Mouse (Mus musculus): Measurements from ENCODE around the gene Slc10a6. TPM values are rescaled to one million over a fixed set of nuclear protein-coding genes. Genes with fewer than 3 reads are reported as not detected.

Slc10a6 gene
- total and polyA plus RNA-seq, 3 experiments, result not detected

- DNase-seq (ENCODE audit: extremely low read depth), result no peak
- no peaks in the 10 kb centered on the region for H3K9me3 ChIP-seq (replicated peaks; ENCODE audit: low read length)
- no peaks in the 10 kb centered on the region for H3K36me3 ChIP-seq (replicated peaks in 1 of 2; ENCODE audit: control insufficient read depth in 1 of 2, insufficient read depth in 1 of 2, low read length in 1 of 2)
- H3K27ac ChIP-seq (ENCODE audit: insufficient read depth, low read depth), result no peak overlapping the region
- H3K79me2 ChIP-seq (replicated peaks; ENCODE audit: control insufficient read depth, extremely low read depth, insufficient read depth, poor library complexity, severe bottlenecking), result no peaks in the 10 kb centered on the region
- in situ Hi-C loops (cut with MboI; ENCODE audit: low pct_ligation_motif_present, low pct_unique_long_range_greater_than_20kb, low sequenced_read_pairs) (no loop called here), dilution Hi-C loops (cut with MboI; ENCODE audit: extremely low pct_ligation_motif_present, extremely low pct_unique_long_range_greater_than_20kb, low sequenced_read_pairs) (no loop called here)
- H3K4me3 ChIP-seq (replicated peaks in 1 of 3; ENCODE audit: low read depth in 2 of 3, low read length in 2 of 3, poor library complexity in 1 of 3), result no peak overlapping the region
- H3K9ac ChIP-seq (ENCODE audit: insufficient read depth, low read depth), result no peak overlapping the region
- TF ChIP-seq ELF1 (IDR thresholded peaks at IDR 0.05; ENCODE audit: low read depth, low read length) (no peak), NRF1 (IDR thresholded peaks at IDR 0.05; ENCODE audit: low read depth, low read length) (no peak), UBTF (IDR thresholded peaks at IDR 0.05; ENCODE audit: low read depth, low read length) (no peak), KAT2A (IDR thresholded peaks at IDR 0.05; ENCODE audit: insufficient replicate concordance, low read length) (no peak), POLR2A (IDR thresholded peaks at IDR 0.05; ENCODE audit: low read depth, low read length) (no peak), CHD1 (IDR thresholded peaks at IDR 0.05; ENCODE audit: low read depth, low read length) (no peak), ZMIZ1 (IDR thresholded peaks at IDR 0.05; ENCODE audit: low read depth, low read length) (no peak), PAX5 (IDR thresholded peaks at IDR 0.05; ENCODE audit: low read length) (no peak), GABPA (IDR thresholded peaks at IDR 0.05; ENCODE audit: insufficient replicate concordance, low read depth, low read length) (no peak), RAD21 (IDR thresholded peaks at IDR 0.05; ENCODE audit: low read depth, low read length) (no peak), MAZ (IDR thresholded peaks at IDR 0.05; ENCODE audit: low read depth, low read length) (no peak), USF1 (IDR thresholded peaks at IDR 0.05; ENCODE audit: low read depth, low read length) (no peak), SMC3 (IDR thresholded peaks at IDR 0.05; ENCODE audit: low read depth, low read length) (no peak)
- H3K27me3 ChIP-seq (replicated peaks), result no peaks in the 10 kb centered on the region
- H3K4me1 ChIP-seq (ENCODE audit: control insufficient read depth in 1 of 2, insufficient read depth in 2 of 2), result no peaks in the 10 kb centered on the region
- no peak overlapping the region for H3K4me2 ChIP-seq (ENCODE audit: insufficient read depth, low read depth, poor library complexity, severe bottlenecking)
These were observed 23.5 kb downstream of the Slc10a6 start for GRCm38 (mm10) chr5:103605707-103606106.

GRCm38 (mm10) chr5:103603115-103603893, 25.9 kb downstream of the Slc10a6 start:
- Histone ChIP-seq H3K79me2 (replicated peaks; ENCODE audit: control insufficient read depth, extremely low read depth, insufficient read depth, poor library complexity, severe bottlenecking) (no peaks in the 10 kb centered on the region), H3K9me3 (replicated peaks; ENCODE audit: low read length) (no peaks in the 10 kb centered on the region), H3K4me1 (ENCODE audit: control insufficient read depth in 1 of 2, insufficient read depth in 2 of 2) (0 out of 4 replicates have a peak, but pooled peaks cover 2 to 3% of the 10 kb centered on the region in 2 experiments), H3K4me2 (ENCODE audit: insufficient read depth, low read depth, poor library complexity, severe bottlenecking) (no peak overlapping the region), H3K36me3 (replicated peaks in 1 of 2; ENCODE audit: control insufficient read depth in 1 of 2, insufficient read depth in 1 of 2, low read length in 1 of 2) (no peaks in the 10 kb centered on the region), H3K9ac (ENCODE audit: insufficient read depth, low read depth) (no peak overlapping the region), H3K27ac (ENCODE audit: insufficient read depth, low read depth) (no peak overlapping the region), H3K27me3 (replicated peaks) (no peaks in the 10 kb centered on the region), H3K4me3 (replicated peaks in 1 of 3; ENCODE audit: low read depth in 2 of 3, low read length in 2 of 3, poor library complexity in 1 of 3) (no peak overlapping the region)
- dilution Hi-C loops (cut with MboI; ENCODE audit: extremely low pct_ligation_motif_present, extremely low pct_unique_long_range_greater_than_20kb, low sequenced_read_pairs), result no loop called here
- no peak for TF ChIP-seq CHD1 (IDR thresholded peaks at IDR 0.05; ENCODE audit: low read depth, low read length)
- no peak for TF ChIP-seq ZMIZ1 (IDR thresholded peaks at IDR 0.05; ENCODE audit: low read depth, low read length)
- TF ChIP-seq NELFE (IDR thresholded peaks at IDR 0.05; ENCODE audit: low read depth, low read length), result no peak
- no peak for TF ChIP-seq ETS1 (conservative IDR thresholded peaks at IDR 0.05; ENCODE audit: low read depth, low read length)
- no peak for TF ChIP-seq SMC3 (IDR thresholded peaks at IDR 0.05; ENCODE audit: low read depth, low read length)
- no peak for TF ChIP-seq CTCF (conservative IDR thresholded peaks at IDR 0.05 in 1 of 2, IDR thresholded peaks at IDR 0.05 in 1 of 2; ENCODE audit: low read depth in 2 of 2, low read length in 2 of 2)
- no peak for TF ChIP-seq ZNF384 (IDR thresholded peaks at IDR 0.05; ENCODE audit: low read depth, low read length)
- no peak for TF ChIP-seq MAZ (IDR thresholded peaks at IDR 0.05; ENCODE audit: low read depth, low read length)
- no peak for TF ChIP-seq IRF4 (IDR thresholded peaks at IDR 0.05; ENCODE audit: low read depth, low read length)
- no peak for TF ChIP-seq POLR2A (IDR thresholded peaks at IDR 0.05; ENCODE audit: low read depth, low read length)
- no peak for TF ChIP-seq HCFC1 (IDR thresholded peaks at IDR 0.05; ENCODE audit: low read depth, low read length)
- no peak for TF ChIP-seq BHLHE40 (IDR thresholded peaks at IDR 0.05; ENCODE audit: low read depth, low read length)
- no peak for TF ChIP-seq UBTF (IDR thresholded peaks at IDR 0.05; ENCODE audit: low read depth, low read length)
- TF ChIP-seq ZKSCAN1 (IDR thresholded peaks at IDR 0.05; ENCODE audit: borderline replicate concordance, low read depth, low read length), result no peak
- TF ChIP-seq TBP (conservative IDR thresholded peaks at IDR 0.05; ENCODE audit: low read depth, low read length), result no peak
- no peak for TF ChIP-seq KAT2A (IDR thresholded peaks at IDR 0.05; ENCODE audit: insufficient replicate concordance, low read length)
- no peak for TF ChIP-seq GABPA (IDR thresholded peaks at IDR 0.05; ENCODE audit: insufficient replicate concordance, low read depth, low read length)
- no peak for TF ChIP-seq ZC3H11A (IDR thresholded peaks at IDR 0.05; ENCODE audit: low read depth, low read length)
- in situ Hi-C loops (cut with MboI; ENCODE audit: low pct_ligation_motif_present, low pct_unique_long_range_greater_than_20kb, low sequenced_read_pairs), result no loop called here
- no peak for DNase-seq (ENCODE audit: extremely low read depth)
